Mouse (Mus musculus): ENCODE measurements at regions not wholly inside any gene's neighbourhood (a gene's known extent, or its start where the extent isn't known, plus 50 kb on each side); places are given as distances from the start of the nearest gene placed in this dataset.
A peak's percentile ranks its signal among the peaks of the same experiment; 100 is the strongest.

DNA sequence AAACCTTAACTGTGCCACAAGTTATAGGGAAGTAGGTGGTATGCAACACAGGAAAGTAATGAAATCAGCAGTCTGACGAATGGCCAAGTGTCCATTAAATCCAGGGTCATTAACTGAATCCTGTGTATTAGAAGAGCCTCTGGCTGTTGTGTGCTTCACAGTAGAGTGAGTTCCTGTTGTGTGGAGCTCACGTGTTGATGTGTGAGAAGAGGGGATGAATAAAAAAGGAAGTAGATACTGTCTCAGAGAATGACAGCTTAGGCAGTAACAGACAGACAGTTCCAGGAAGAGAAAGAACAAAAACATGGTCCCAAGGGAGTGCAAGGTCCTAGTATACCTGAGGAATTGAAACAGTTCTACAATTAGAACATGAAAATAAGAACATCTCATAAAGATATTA is 463.1 kb upstream of the Zfp462 start:
- Histone ChIP-seq H3K4me1 (ENCODE audit: control insufficient read depth, insufficient read depth, low read length) (no peaks in the 10 kb centered on the region), H3K9me3 (ENCODE audit: control insufficient read depth, low read length) (no peaks in the 10 kb centered on the region), H3K9ac (replicated peaks; ENCODE audit: low read depth, low read length) (no peak overlapping the region), H3K36me3 (ENCODE audit: control insufficient read depth, insufficient read depth, low read length) (no peaks in the 10 kb centered on the region), H3K27me3 (ENCODE audit: control insufficient read depth, insufficient read depth, low read length) (no peaks in the 10 kb centered on the region), H3K4me3 (ENCODE audit: low read depth, low read length) (no peak overlapping the region), H3K4me2 (ENCODE audit: low read depth, low read length) (no peak overlapping the region), H3K27ac (ENCODE audit: low read depth, low read length) (no peak overlapping the region)
- 64% methylated on average over 2 of the region's 2 CpGs for WGBS
- ATAC-seq (ENCODE audit: low read depth) = no peak

GRCm38 (mm10) chr4:54493074-54493473 is 451.8 kb upstream of the Zfp462 start:
- H3K36me3 ChIP-seq (ENCODE audit: control insufficient read depth, insufficient read depth, low read length) = no peaks in the 10 kb centered on the region
- ATAC-seq (ENCODE audit: low read depth) = no peak
- no peaks in the 10 kb centered on the region for H3K27me3 ChIP-seq (ENCODE audit: control insufficient read depth, insufficient read depth, low read length)
- H3K4me2 ChIP-seq (ENCODE audit: low read depth, low read length) = no peak overlapping the region
- no peak overlapping the region for H3K9ac ChIP-seq (replicated peaks; ENCODE audit: low read depth, low read length)
- H3K4me1 ChIP-seq (ENCODE audit: control insufficient read depth, insufficient read depth, low read length) = no peaks in the 10 kb centered on the region
- H3K9me3 ChIP-seq (ENCODE audit: control insufficient read depth, low read length) = no peaks in the 10 kb centered on the region
- H3K4me3 ChIP-seq (ENCODE audit: low read depth, low read length) = no peak overlapping the region
- WGBS = 87% methylated on average over 6 of the region's 6 CpGs
- no peak overlapping the region for H3K27ac ChIP-seq (ENCODE audit: low read depth, low read length)

GRCm38 (mm10) chr4:54497312-54497994 is 447.4 kb upstream of the Zfp462 start:
- H3K9me3 ChIP-seq (ENCODE audit: control insufficient read depth, low read length) = no peaks in the 10 kb centered on the region
- H3K4me2 ChIP-seq (ENCODE audit: low read depth, low read length) = no peak overlapping the region
- 98% methylated on average over 2 of the region's 2 CpGs for WGBS
- no peak overlapping the region for H3K4me3 ChIP-seq (ENCODE audit: low read depth, low read length)
- ATAC-seq (ENCODE audit: low read depth) = no peak
- H3K4me1 ChIP-seq (ENCODE audit: control insufficient read depth, insufficient read depth, low read length) = no peaks in the 10 kb centered on the region
- no peaks in the 10 kb centered on the region for H3K36me3 ChIP-seq (ENCODE audit: control insufficient read depth, insufficient read depth, low read length)
- H3K27ac ChIP-seq (ENCODE audit: low read depth, low read length) = no peak overlapping the region
- no peak overlapping the region for H3K9ac ChIP-seq (replicated peaks; ENCODE audit: low read depth, low read length)
- H3K27me3 ChIP-seq (ENCODE audit: control insufficient read depth, insufficient read depth, low read length) = no peaks in the 10 kb centered on the region

DNA sequence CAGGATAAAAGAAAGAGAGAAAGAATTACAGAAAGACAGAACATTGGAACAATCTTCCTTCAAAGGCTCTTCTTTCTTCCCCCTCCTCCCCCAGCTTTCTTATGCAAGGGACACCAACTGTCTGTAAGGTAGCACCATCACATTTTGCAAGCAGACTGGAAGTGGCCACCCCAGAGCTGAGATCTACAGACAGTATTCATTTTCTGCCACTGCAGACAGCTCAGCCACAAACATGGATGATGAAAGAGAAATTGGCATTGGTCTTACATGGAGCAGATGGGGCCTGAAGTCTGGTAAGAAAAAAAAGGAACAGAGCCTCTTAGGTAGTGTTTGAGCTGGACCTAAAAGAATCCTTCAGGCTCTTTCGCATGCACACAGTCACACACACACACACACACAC is 428.9 kb upstream of the Zfp462 start:
- 89% methylated on average over 1 of the region's 1 CpGs for WGBS
- no peak overlapping the region for H3K4me3 ChIP-seq (ENCODE audit: low read depth, low read length)
- H3K4me1 ChIP-seq (ENCODE audit: control insufficient read depth, insufficient read depth, low read length) = no peaks in the 10 kb centered on the region
- no peak overlapping the region for H3K4me2 ChIP-seq (ENCODE audit: low read depth, low read length)
- H3K9me3 ChIP-seq (ENCODE audit: control insufficient read depth, low read length) = no peaks in the 10 kb centered on the region
- H3K36me3 ChIP-seq (ENCODE audit: control insufficient read depth, insufficient read depth, low read length) = no peaks in the 10 kb centered on the region
- no peak overlapping the region for H3K9ac ChIP-seq (replicated peaks; ENCODE audit: low read depth, low read length)
- H3K27me3 ChIP-seq (ENCODE audit: control insufficient read depth, insufficient read depth, low read length) = no peaks in the 10 kb centered on the region
- no peak for ATAC-seq (ENCODE audit: low read depth)
- H3K27ac ChIP-seq (ENCODE audit: low read depth, low read length) = no peak overlapping the region

DNA sequence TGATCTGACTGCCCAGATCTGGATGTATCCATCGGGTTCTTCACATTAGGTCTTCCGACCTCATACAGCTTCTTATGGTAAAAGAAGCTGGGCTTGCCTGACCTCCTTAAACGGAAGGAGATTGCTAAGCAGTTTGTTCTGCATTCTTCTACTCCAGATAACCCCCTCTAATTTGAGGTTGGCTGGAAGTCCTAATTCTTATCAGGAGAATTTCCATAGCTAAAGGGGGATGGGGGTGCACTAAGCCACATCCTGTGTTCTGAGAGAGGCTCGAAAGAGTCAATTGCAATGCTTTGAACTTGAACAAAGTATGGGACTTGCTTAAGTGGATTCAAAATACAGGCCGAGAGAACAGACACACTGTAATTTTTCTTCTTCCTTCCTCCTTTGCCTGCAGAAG is 421.6 kb upstream of the Zfp462 start:
- Histone ChIP-seq H3K9me3 (ENCODE audit: control insufficient read depth, low read length) (no peaks in the 10 kb centered on the region), H3K27ac (ENCODE audit: low read depth, low read length) (no peak overlapping the region), H3K4me3 (ENCODE audit: low read depth, low read length) (no peak overlapping the region), H3K36me3 (ENCODE audit: control insufficient read depth, insufficient read depth, low read length) (no peaks in the 10 kb centered on the region), H3K4me2 (ENCODE audit: low read depth, low read length) (no peak overlapping the region), H3K9ac (replicated peaks; ENCODE audit: low read depth, low read length) (no peak overlapping the region), H3K4me1 (ENCODE audit: control insufficient read depth, insufficient read depth, low read length) (no peaks in the 10 kb centered on the region), H3K27me3 (ENCODE audit: control insufficient read depth, insufficient read depth, low read length) (no peaks in the 10 kb centered on the region)
- ATAC-seq (ENCODE audit: low read depth) = no peak
- 83% methylated on average over 5 of the region's 5 CpGs for WGBS

- H3K36me3 ChIP-seq (ENCODE audit: control insufficient read depth, insufficient read depth, low read length) = no peaks in the 10 kb centered on the region
- H3K4me2 ChIP-seq (ENCODE audit: low read depth, low read length) = no peak overlapping the region
- ATAC-seq (ENCODE audit: low read depth) = no peak
- no peaks in the 10 kb centered on the region for H3K9me3 ChIP-seq (ENCODE audit: control insufficient read depth, low read length)
- no peak overlapping the region for H3K27ac ChIP-seq (ENCODE audit: low read depth, low read length)
- H3K9ac ChIP-seq (replicated peaks; ENCODE audit: low read depth, low read length) = no peak overlapping the region
- H3K4me1 ChIP-seq (ENCODE audit: control insufficient read depth, insufficient read depth, low read length) = no peaks in the 10 kb centered on the region
- WGBS = 72% methylated on average over 5 of the region's 5 CpGs
- H3K27me3 ChIP-seq (ENCODE audit: control insufficient read depth, insufficient read depth, low read length) = no peaks in the 10 kb centered on the region
- no peak overlapping the region for H3K4me3 ChIP-seq (ENCODE audit: low read depth, low read length)
Observed at GRCm38 (mm10) chr4:54526003-54526586, 418.8 kb upstream of the Zfp462 start.

- Histone ChIP-seq H3K4me3 (ENCODE audit: low read depth, low read length) (no peak overlapping the region), H3K4me2 (ENCODE audit: low read depth, low read length) (no peak overlapping the region)
- WGBS = 96% methylated on average over 2 of the region's 2 CpGs
Observed at GRCm38 (mm10) chr4:54527660-54528059, 417.2 kb upstream of the Zfp462 start.

DNA sequence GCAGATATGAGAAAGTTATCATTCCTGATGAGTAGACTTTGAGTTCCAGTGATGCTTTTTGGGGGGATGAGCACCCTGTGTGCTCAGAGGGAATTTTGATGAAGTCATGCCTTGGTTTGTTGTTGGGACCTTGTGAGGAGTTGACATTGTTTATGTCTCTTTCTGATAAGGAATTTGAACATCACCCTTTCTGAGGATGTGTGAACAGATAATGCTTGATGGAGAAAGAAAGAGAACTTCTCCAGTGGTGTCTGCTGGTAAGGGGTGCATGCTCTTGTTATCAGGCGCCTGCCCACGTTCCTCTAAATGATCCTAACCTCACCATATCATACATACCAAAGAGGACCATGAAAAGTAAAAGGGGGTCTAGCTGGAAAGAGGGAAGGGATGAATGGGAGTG is 413.1 kb upstream of the Zfp462 start:
- WGBS = 86% methylated on average over 2 of the region's 2 CpGs
- ATAC-seq (ENCODE audit: low read depth) = no peak

More at GRCm38 (mm10) chr4:54527660-54528059, 417.2 kb upstream of the Zfp462 start:
- H3K36me3 ChIP-seq (ENCODE audit: control insufficient read depth, insufficient read depth, low read length) = no peaks in the 10 kb centered on the region
- H3K9me3 ChIP-seq (ENCODE audit: control insufficient read depth, low read length) = no peaks in the 10 kb centered on the region
- H3K9ac ChIP-seq (replicated peaks; ENCODE audit: low read depth, low read length) = no peak overlapping the region
- H3K27me3 ChIP-seq (ENCODE audit: control insufficient read depth, insufficient read depth, low read length) = no peaks in the 10 kb centered on the region
- no peak for ATAC-seq (ENCODE audit: low read depth)
- H3K27ac ChIP-seq (ENCODE audit: low read depth, low read length) = no peak overlapping the region
- H3K4me1 ChIP-seq (ENCODE audit: control insufficient read depth, insufficient read depth, low read length) = no peaks in the 10 kb centered on the region

GRCm38 (mm10) chr4:54533846-54534245 is 411.0 kb upstream of the Zfp462 start:
- H3K9ac ChIP-seq (replicated peaks; ENCODE audit: low read depth, low read length) = no peak overlapping the region
- no peaks in the 10 kb centered on the region for H3K9me3 ChIP-seq (ENCODE audit: control insufficient read depth, low read length)
- H3K27ac ChIP-seq (ENCODE audit: low read depth, low read length) = no peak overlapping the region
- 12% methylated on average over 2 of the region's 2 CpGs for WGBS
- no peaks in the 10 kb centered on the region for H3K4me1 ChIP-seq (ENCODE audit: control insufficient read depth, insufficient read depth, low read length)
- H3K27me3 ChIP-seq (ENCODE audit: control insufficient read depth, insufficient read depth, low read length) = no peaks in the 10 kb centered on the region
- H3K4me3 ChIP-seq (ENCODE audit: low read depth, low read length) = no peak overlapping the region
- peak; percentile 75 for ATAC-seq (ENCODE audit: low read depth)
- no peaks in the 10 kb centered on the region for H3K36me3 ChIP-seq (ENCODE audit: control insufficient read depth, insufficient read depth, low read length)
- H3K4me2 ChIP-seq (ENCODE audit: low read depth, low read length) = no peak overlapping the region

More for the DNA sequence above, 413.1 kb upstream of the Zfp462 start:
- Histone ChIP-seq H3K36me3 (ENCODE audit: control insufficient read depth, insufficient read depth, low read length) (no peaks in the 10 kb centered on the region), H3K4me1 (ENCODE audit: control insufficient read depth, insufficient read depth, low read length) (no peaks in the 10 kb centered on the region), H3K4me2 (ENCODE audit: low read depth, low read length) (no peak overlapping the region), H3K9me3 (ENCODE audit: control insufficient read depth, low read length) (no peaks in the 10 kb centered on the region), H3K27me3 (ENCODE audit: control insufficient read depth, insufficient read depth, low read length) (no peaks in the 10 kb centered on the region), H3K27ac (ENCODE audit: low read depth, low read length) (no peak overlapping the region), H3K9ac (replicated peaks; ENCODE audit: low read depth, low read length) (no peak overlapping the region), H3K4me3 (ENCODE audit: low read depth, low read length) (no peak overlapping the region)

All from neural tube, embryonic 14.5 days (tissue).